Mouse (Mus musculus) brain, embryonic 14.5 days (tissue): ENCODE measurements around the gene Fam163b. TPM values are rescaled to one million over a fixed set of nuclear protein-coding genes. Genes with fewer than 3 reads are reported as not detected.

ENCODE experiments used
- DNase-seq: peaks from one replicate; pipeline ENCODE4 v3.0.0-alpha.2; 2011; ENCODE audit warnings: low read depth
- CTCF ChIP-seq: fragments of 200-500 bp; IDR thresholded peaks from 2 replicates; pipeline ENCODE4 v1.5.1; 2012; ENCODE audit warnings: inconsistent platforms, mild to moderate bottlenecking, moderate library complexity, borderline replicate concordance; ENCODE audit not compliant: insufficient read depth, insufficient read length; ENCODE audit errors: extremely low read depth
- POLR2A ChIP-seq: fragments of 200-500 bp; IDR thresholded peaks from 2 replicates; pipeline ENCODE4 v1.6.1; 2012; ENCODE audit warnings: mild to moderate bottlenecking, inconsistent platforms, borderline replicate concordance; ENCODE audit not compliant: poor library complexity, insufficient read depth, insufficient read length, severe bottlenecking; ENCODE audit errors: extremely low read depth
- polyA plus RNA-seq: library from polyadenylated mRNA; depleted of rRNA; stranded (reverse); fragments of >200 nt; gene quantifications from 2 replicates; pipeline ENCODE4 v1.2.3, GENCODE M21; 2012; rRNA removed

The Fam163b gene
- 5.6 and 7.2 TPM in 2 replicates for polyA plus RNA-seq

DNA sequence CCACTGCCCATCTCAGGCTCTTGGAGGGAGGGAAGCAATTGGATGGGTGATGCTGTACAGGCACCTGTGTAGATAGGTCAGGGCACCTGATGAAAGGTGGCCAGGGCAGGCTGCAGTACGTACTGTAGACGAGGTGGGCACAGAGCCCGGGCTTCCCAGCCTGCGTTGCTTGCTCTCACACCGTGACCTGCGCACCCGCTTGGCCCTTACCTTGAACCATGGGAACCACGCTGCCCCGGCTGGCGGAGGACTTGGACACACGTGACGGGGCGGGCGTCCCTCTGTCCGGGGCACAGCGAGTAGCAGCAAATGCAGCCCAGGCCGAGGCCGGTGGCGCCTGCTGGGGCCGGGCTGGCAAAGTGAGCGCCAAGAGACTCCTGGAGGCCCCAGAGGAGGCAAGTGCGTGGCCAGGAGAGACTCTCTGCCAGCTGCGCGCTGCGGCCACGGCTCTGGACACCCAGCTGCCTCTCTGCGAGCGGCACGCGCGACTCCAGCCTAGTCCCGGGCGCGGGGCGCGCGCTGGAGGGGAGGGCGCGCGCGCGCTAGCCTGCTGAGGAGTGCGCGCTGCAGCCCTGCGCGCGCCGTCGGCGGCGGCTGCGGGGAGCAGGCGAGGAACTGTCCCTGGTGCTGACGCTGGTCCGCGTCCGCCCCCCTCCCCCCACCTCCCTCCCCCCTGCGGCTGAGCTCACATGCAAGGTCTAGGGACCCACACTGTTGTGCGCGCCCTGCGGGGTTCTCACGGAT is at the start of gene Fam163b:
Gene Fam163b (minus strand): TSS at position 542 of the 744 bp plus-strand sequence.
- TF ChIP-seq POLR2A (0 out of 2 replicates have a peak, but pooled peaks have one; percentile 9), CTCF (no peak)
- peak; percentile 69 for DNase-seq

DNA sequence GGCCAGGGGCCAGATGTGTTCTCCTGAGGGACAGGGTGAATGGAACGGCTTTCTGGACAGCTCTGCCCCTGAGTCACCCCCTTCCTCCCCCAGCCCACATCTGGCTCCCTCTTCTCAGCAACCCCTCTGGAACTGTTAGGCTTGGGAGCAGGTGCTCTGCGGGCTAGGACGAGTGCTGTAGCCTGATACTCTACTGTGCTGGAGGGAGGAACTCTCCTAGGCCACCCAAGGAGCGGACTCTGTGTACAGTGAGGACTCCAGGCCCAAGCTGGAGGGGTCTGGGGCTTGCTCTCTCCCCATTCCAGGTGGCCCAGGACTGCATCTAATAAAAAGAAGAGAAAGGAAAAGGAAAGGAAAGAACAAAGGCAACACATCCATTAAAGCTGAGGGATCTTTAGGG is 47.7 kb upstream of the Fam163b start:
- DNase-seq: no peak
- no peak for TF ChIP-seq POLR2A
- TF ChIP-seq CTCF: no peak

DNA sequence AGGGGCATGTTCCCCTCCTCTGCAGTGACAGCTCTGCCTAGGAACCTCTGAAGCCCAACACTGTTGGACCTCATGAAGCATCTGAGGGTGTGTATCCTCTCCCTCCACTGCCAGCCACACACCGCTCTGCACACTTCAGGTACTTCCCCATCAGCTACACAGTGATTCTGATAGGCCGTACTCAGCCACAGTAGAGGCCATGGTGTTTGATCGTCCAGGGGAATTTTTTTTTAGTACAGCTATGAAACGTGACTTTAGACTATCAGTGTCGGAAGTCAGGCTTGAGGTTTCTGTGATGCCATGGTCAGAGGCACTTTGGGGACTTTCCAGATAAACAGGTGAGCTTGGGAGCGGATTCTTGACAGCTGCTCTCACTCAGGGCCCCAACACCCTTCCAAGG is 45.2 kb upstream of the Fam163b start:
- TF ChIP-seq POLR2A (no peak), CTCF (no peak)
- no peak for DNase-seq

DNA sequence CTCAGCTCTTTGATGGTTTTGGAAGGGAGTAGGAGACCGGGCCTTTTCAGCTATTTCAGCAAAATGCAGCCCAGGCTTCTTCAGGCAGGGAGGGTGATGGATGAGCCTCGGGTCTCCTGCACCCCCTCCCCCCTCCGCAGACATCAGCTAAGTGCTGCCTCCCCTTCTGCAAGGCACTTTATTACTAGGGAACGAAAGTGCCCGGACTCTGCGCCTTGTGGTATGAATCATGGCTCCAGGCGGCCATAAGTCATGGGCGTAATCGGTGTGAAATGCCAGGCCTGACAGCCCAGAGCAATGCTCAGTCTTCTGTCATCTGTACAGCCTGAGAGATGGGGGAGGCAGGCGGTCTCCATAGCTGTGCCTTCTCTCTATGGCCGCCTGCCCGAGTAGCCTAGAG is 41.4 kb upstream of the Fam163b start:
- TF ChIP-seq POLR2A: no peak
- TF ChIP-seq CTCF: no peak
- no peak for DNase-seq

DNA sequence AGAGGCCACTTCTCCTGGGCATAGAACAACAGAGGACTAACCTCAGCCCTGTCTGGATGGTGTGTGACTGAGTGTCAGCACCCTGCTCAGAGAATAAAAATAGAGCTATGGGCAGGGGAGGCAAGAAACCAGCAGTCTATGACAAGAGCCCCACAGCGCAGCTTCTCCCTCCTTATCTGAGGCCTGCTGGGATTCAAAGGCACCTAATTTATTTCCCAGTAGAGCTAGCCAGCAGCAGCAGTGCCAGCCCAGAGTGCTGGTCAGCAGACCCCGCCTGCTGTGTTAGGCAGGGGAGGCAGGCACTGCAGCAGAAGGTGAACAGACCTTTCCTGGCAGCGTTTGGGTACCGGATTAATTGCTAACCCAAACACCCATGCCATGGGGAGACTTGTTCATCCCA is 39.6 kb upstream of the Fam163b start:
- TF ChIP-seq POLR2A (no peak), CTCF (no peak)
- DNase-seq: no peak

DNA sequence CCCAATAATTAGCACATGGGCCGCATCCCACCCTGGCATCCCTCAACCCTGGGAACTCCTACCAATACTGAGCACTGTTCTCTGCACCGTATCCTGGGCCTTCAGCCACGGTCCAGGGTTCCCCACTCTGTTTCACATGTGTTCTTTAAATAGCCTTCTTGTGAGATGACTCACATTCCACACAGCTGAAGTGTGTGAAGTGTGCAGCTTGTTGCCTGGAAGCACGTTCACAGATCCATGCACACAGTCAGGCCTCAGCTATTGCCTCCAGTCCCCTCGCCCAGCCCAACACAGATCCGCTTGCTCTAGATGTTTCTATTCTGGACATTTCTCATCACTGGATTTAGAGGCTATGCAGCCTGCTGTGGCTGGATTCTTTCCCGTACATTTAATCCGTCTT is 36.8 kb upstream of the Fam163b start:
- TF ChIP-seq CTCF (no peak), POLR2A (no peak)
- no peak for DNase-seq

DNA sequence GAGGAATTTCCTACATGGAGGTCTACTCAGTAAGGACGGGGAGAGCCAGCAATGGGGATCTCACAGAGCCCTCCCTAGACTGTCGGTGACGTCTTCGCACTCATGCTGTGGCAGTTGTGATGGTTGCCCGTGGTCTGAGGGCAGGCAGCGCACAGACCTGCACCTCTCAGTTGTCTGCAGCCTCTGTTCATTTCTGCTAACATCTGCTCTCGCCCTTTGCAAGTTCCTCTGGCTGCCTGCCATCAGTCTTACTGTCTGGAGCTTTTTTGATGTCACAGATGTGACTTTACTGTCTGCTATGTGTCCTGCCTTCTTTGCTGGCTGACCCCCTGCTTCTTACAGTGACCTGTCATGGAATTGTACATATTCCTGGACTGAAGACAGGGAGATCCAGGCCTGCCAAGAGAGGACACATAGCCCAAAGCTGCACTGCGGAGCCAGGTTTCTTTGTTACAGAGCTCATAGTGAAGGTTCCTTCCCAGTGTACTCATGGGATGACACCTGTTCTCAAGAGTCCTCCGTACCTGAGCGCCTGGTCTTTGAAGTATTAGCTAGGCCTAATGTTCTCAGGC is 33.5 kb upstream of the Fam163b start:
- TF ChIP-seq CTCF: no peak
- no peak for TF ChIP-seq POLR2A
- DNase-seq: peak; percentile 31

DNA sequence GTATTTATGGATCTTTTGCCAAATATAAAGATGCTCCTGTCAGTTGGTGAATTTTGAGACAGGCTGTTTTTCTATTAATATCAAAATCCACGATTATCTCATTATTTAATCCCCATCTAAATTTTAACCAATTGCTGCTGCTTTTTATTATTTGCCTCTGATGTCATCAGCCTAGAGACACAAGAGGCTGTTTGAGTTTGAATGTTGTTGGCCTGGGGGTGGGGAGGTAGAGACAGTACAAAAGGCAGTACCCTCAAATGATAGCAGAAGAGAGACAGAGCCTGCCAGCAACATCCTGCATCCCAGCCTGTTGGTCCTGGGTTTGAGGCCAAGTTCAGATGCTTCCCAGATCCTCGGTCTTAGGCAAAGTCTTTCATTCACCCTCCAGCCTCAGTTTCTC is 32.0 kb upstream of the Fam163b start:
- no peak for DNase-seq
- no peak for TF ChIP-seq CTCF
- no peak for TF ChIP-seq POLR2A

DNA sequence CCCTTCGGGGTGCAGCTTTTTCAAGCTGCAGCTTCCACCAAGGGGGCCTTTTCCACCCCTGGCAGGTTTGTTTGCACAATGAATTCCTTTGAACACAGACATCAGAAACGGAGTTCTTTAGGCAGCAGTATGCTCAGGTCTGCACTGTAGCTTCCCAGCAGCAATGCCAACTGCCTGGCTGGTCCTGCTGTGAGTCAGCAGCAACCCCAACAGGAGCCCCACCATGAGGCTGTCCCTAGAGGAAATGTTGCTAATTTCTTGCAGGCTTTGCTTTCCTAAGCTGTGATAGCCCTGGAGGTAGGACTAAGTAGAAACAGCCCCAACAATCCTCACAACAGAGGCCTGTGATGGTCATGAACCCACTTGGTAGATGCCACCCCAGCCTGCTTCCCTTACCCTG is 24.7 kb upstream of the Fam163b start:
- no peak for DNase-seq
- TF ChIP-seq CTCF (no peak), POLR2A (no peak)

DNA sequence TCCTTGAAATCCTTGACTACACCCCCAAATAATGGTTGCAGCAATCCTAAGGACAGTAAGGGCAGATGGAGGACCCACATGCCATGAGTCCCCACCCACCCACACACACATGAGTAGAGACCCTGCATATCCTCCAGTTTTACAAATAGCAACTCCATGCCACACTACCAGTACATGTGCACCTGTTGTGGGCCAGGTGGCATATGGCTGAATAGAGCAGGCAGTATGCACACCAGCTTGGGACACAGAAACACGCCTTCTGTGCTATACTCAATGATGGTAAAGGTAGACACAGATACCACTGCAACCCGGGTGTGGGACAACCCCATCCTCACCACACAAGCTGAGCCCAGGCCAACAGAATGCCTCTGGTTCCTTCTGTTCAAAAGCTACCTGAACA is 23.8 kb upstream of the Fam163b start:
- TF ChIP-seq POLR2A: no peak
- TF ChIP-seq CTCF: no peak
- DNase-seq: no peak

DNA sequence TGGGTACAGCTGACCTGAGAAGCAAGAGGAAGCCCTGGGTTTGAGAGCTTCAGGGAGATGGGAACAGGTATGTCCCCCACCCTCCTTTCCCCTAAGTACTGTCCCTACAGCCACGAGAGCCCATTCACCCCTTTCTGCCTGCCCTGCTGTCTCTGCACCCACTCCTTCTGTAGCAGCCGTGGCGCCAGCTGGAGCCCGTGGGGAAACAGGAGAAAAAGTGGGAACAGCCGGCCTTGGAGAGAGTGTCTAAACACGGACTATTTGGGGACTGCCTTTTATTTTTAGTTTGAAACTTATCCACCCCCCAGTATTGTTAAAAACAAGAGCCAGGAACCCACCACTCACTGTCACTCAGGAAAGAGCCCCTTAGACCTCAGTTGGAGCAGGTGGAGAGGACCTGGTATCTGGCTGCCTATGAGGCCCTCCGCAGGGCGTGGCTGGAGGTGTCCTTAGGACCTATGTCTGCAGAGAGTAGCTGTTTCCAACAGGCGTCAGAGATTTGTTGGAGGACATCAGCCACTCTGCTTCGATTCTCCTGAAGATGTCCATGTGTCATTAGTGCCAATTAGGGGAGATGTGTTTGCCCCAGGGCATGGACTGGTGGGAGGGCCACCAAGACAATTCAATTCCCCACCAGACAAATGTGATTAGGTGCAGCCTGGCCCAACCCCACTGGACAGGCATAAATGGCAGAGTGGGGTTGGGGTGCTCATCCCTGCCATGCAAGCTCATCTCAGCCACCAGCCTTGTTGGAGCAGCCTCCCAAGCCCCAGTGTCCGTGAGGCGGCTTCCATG is 22.7 kb upstream of the Fam163b start, which contains the start of gene Dbh:
Gene Dbh (plus strand): TSS at position 438 of the 795 bp plus-strand sequence.
- no peak for DNase-seq
- no peak for TF ChIP-seq POLR2A
- TF ChIP-seq CTCF: no peak
